Mouse (Mus musculus) MEL (cell line): ENCODE data around the gene Cdc42bpa. TPM values are rescaled to one million over a fixed set of nuclear protein-coding genes. Genes with fewer than 3 reads are reported as not detected.

Source experiments
- DNase-seq: peaks from one replicate; pipeline ENCODE4 v3.0.0; 2011; ENCODE audit warnings: low read depth, low spot score
- H3K27ac ChIP-seq: 2 replicates; pipeline ENCODE4 v1.5.1; 2012; ENCODE audit warnings: low read depth, mild to moderate bottlenecking, control low read depth, low read length, moderate library complexity; ENCODE audit not compliant: control insufficient read depth
- H3K27me3 ChIP-seq, 2 experiments: fragments of 150-350 bp in 1 of 2; sonication (generic) in 1 of 2; 2 replicates each; pipeline ENCODE4 v1.6.1; 2012; ENCODE audit warnings: low read length in 2 of 2, mild to moderate bottlenecking in 2 of 2, improper control_type of control experiment in 1 of 2, moderate library complexity in 1 of 2; ENCODE audit not compliant: insufficient read depth in 2 of 2, control insufficient read depth in 1 of 2
- H3K36me3 ChIP-seq, 2 experiments: 2 replicates each; pipeline ENCODE4 v1.6.1; 2012 to 2014; ENCODE audit warnings: low read length in 2 of 2, improper control_type of control experiment in 1 of 2, inconsistent platforms in 1 of 2, mild to moderate bottlenecking in 1 of 2; ENCODE audit not compliant: insufficient read depth in 2 of 2, control insufficient read depth in 1 of 2
- H3K4me1 ChIP-seq, 2 experiments: fragments of 150-350 bp in 1 of 2; sonication (generic) in 1 of 2; 2 replicates each; pipeline ENCODE4 v1.6.1; 2012; ENCODE audit warnings: low read length in 2 of 2, improper control_type of control experiment in 1 of 2, mild to moderate bottlenecking in 1 of 2; ENCODE audit not compliant: insufficient read depth in 2 of 2, control insufficient read depth in 1 of 2
- H3K4me3 ChIP-seq, 2 experiments: fragments of 150-350 bp in 1 of 2; sonication (generic) in 1 of 2; 2 replicates each; pipeline ENCODE4 v1.5.1; 2012; ENCODE audit warnings: low read depth in 2 of 2, low read length in 2 of 2, mild to moderate bottlenecking in 2 of 2, moderate library complexity in 2 of 2, control low read depth in 1 of 2, improper control_type of control experiment in 1 of 2; ENCODE audit not compliant: control insufficient read depth in 1 of 2, insufficient read depth in 1 of 2
- H3K79me2 ChIP-seq: 2 replicates; pipeline ENCODE4 v1.6.1; 2012; ENCODE audit warnings: mild to moderate bottlenecking, low read length, moderate library complexity; ENCODE audit not compliant: control insufficient read depth, poor library complexity, insufficient read depth
- H3K9ac ChIP-seq: 2 replicates; pipeline ENCODE4 v1.6.1; 2012; ENCODE audit warnings: low read depth, mild to moderate bottlenecking, control low read depth, low read length, moderate library complexity; ENCODE audit not compliant: control insufficient read depth, poor library complexity, severe bottlenecking
- H3K9me3 ChIP-seq: fragments of 150-350 bp; sonication (generic); replicated peaks from 2 replicates; pipeline ENCODE4 v1.6.1; 2012; ENCODE audit warnings: mild to moderate bottlenecking, low read length, improper control_type of control experiment, moderate library complexity; ENCODE audit not compliant: insufficient read depth
- CHD2 ChIP-seq: IDR thresholded peaks from 2 replicates; pipeline ENCODE4 v1.6.1; 2011; ENCODE audit warnings: low read length, improper control_type of control experiment
- CTCF ChIP-seq, 3 experiments: IDR thresholded peaks in 2 of 3; conservative IDR thresholded peaks in 1 of 3; 2 replicates each; pipeline ENCODE4 v1.5.1; 2011 to 2012; ENCODE audit warnings: low read length in 3 of 3, low read depth in 2 of 3, mild to moderate bottlenecking in 2 of 3, improper control_type of control experiment in 1 of 3, inconsistent platforms in 1 of 3, mixed read lengths in 1 of 3, moderate library complexity in 1 of 3; ENCODE audit not compliant: control insufficient read depth in 1 of 3, insufficient read depth in 1 of 3, poor library complexity in 1 of 3, severe bottlenecking in 1 of 3
- EP300 ChIP-seq, 2 experiments: IDR thresholded peaks; 2 replicates each; pipeline ENCODE4 v1.6.1; 2011; ENCODE audit warnings: improper control_type of control experiment in 2 of 2, low read length in 2 of 2, low read depth in 1 of 2, mild to moderate bottlenecking in 1 of 2
- GATA1 ChIP-seq: IDR thresholded peaks from 2 replicates; pipeline ENCODE4 v1.6.1; 2011; ENCODE audit warnings: low read depth, low read length, improper control_type of control experiment
- HCFC1 ChIP-seq: IDR thresholded peaks from 2 replicates; pipeline ENCODE4 v1.6.1; 2012; ENCODE audit warnings: low read depth, mild to moderate bottlenecking, inconsistent platforms, low read length, improper control_type of control experiment, moderate library complexity
- KAT2A ChIP-seq: conservative IDR thresholded peaks from 2 replicates; pipeline ENCODE4 v1.6.1; 2012; ENCODE audit warnings: low read depth, low read length, improper control_type of control experiment, inconsistent platforms
- MAFK ChIP-seq: IDR thresholded peaks from 2 replicates; pipeline ENCODE4 v1.6.1; 2011; ENCODE audit warnings: low read depth, mild to moderate bottlenecking, low read length, improper control_type of control experiment, borderline replicate concordance
- MAX ChIP-seq: IDR thresholded peaks from 2 replicates; pipeline ENCODE4 v1.6.1; 2011; ENCODE audit warnings: low read length, improper control_type of control experiment
- MAZ ChIP-seq: IDR thresholded peaks from 2 replicates; pipeline ENCODE4 v1.6.1; 2012; ENCODE audit warnings: low read depth, mild to moderate bottlenecking, inconsistent platforms, low read length, improper control_type of control experiment
- MXI1 ChIP-seq: IDR thresholded peaks from 2 replicates; pipeline ENCODE4 v1.6.1; 2011; ENCODE audit warnings: mild to moderate bottlenecking, low read depth, low read length, improper control_type of control experiment
- MYB ChIP-seq: IDR thresholded peaks from 2 replicates; pipeline ENCODE4 v1.6.1; 2011; ENCODE audit warnings: mild to moderate bottlenecking, low read depth, low read length, improper control_type of control experiment
- MYC ChIP-seq: IDR thresholded peaks from 2 replicates; pipeline ENCODE4 v1.6.1; 2011; ENCODE audit warnings: low read depth, mild to moderate bottlenecking, low read length, improper control_type of control experiment, moderate library complexity
- NELFE ChIP-seq: IDR thresholded peaks from 2 replicates; pipeline ENCODE4 v1.6.1; 2011; ENCODE audit warnings: low read depth, low read length, improper control_type of control experiment
- NRF1 ChIP-seq: IDR thresholded peaks from 2 replicates; pipeline ENCODE4 v1.6.1; 2014; ENCODE audit warnings: low read depth, mild to moderate bottlenecking, inconsistent platforms, low read length, improper control_type of control experiment, moderate library complexity; ENCODE audit not compliant: poor library complexity, insufficient read depth, severe bottlenecking
- POLR2A ChIP-seq, 2 experiments: IDR thresholded peaks; 2 replicates each; pipeline ENCODE4 v1.6.1; 2011 to 2012; ENCODE audit warnings: low read length in 2 of 2, mild to moderate bottlenecking in 2 of 2, control low read depth in 1 of 2, improper control_type of control experiment in 1 of 2, low read depth in 1 of 2, moderate library complexity in 1 of 2; ENCODE audit not compliant: control insufficient read depth in 1 of 2, insufficient read depth in 1 of 2, poor library complexity in 1 of 2
- POLR2AphosphoS5 ChIP-seq: IDR thresholded peaks from 2 replicates; pipeline ENCODE4 v1.6.1; 2012; ENCODE audit warnings: low read depth, borderline replicate concordance, mild to moderate bottlenecking, inconsistent platforms, low read length, moderate library complexity, mixed read lengths
- RCOR1 ChIP-seq: IDR thresholded peaks from 2 replicates; pipeline ENCODE4 v1.6.1; 2012; ENCODE audit warnings: low read depth, mild to moderate bottlenecking, inconsistent platforms, low read length, improper control_type of control experiment
- SIN3A ChIP-seq: IDR thresholded peaks from 2 replicates; pipeline ENCODE4 v1.6.1; 2012; ENCODE audit warnings: low read length, improper control_type of control experiment, inconsistent platforms
- SMC3 ChIP-seq: IDR thresholded peaks from 2 replicates; pipeline ENCODE4 v1.6.1; 2011; ENCODE audit warnings: low read depth, low read length, improper control_type of control experiment
- TCF12 ChIP-seq: IDR thresholded peaks from 2 replicates; pipeline ENCODE4 v1.6.1; 2014; ENCODE audit warnings: low read depth, mild to moderate bottlenecking, inconsistent platforms, low read length, improper control_type of control experiment, moderate library complexity
- USF1 ChIP-seq: IDR thresholded peaks from 2 replicates; pipeline ENCODE4 v1.6.1; 2014; ENCODE audit warnings: low read depth, mild to moderate bottlenecking, inconsistent platforms, low read length, improper control_type of control experiment, moderate library complexity
- USF2 ChIP-seq, 2 experiments: IDR thresholded peaks; 2 replicates each; pipeline ENCODE4 v1.6.1; 2011 to 2012; ENCODE audit warnings: improper control_type of control experiment in 2 of 2, low read length in 2 of 2, borderline replicate concordance in 1 of 2, inconsistent platforms in 1 of 2, low read depth in 1 of 2, mild to moderate bottlenecking in 1 of 2; ENCODE audit not compliant: insufficient read depth in 1 of 2
- ZMIZ1 ChIP-seq: IDR thresholded peaks from 2 replicates; pipeline ENCODE4 v1.6.1; 2012; ENCODE audit warnings: low read depth, mild to moderate bottlenecking, inconsistent platforms, low read length, improper control_type of control experiment, moderate library complexity
- ZNF384 ChIP-seq: IDR thresholded peaks from 2 replicates; pipeline ENCODE4 v1.6.1; 2012; ENCODE audit warnings: low read depth, mild to moderate bottlenecking, inconsistent platforms, low read length, improper control_type of control experiment
- polyA plus RNA-seq, 2 experiments: library from polyadenylated mRNA; stranded (reverse) in 1 of 2; unstranded in 1 of 2; fragments of >175 nt in 1 of 2; fragments of >200 nt in 1 of 2; gene quantifications; 2 replicates each; pipeline versions ENCODE4 v1.2.1 to v1.2.4; 2012; ENCODE audit warnings: low replicate concordance in 2 of 2, low read depth in 1 of 2; ENCODE audit not compliant: insufficient read length in 2 of 2, insufficient read depth in 1 of 2, missing spikeins in 1 of 2
- total RNA-seq: library from RNA; depleted of rRNA; stranded (reverse); fragments of 300-350 nt; gene quantifications from 2 replicates; pipeline ENCODE4 v1.2.3, GENCODE M21; 2012

Gene Cdc42bpa
- total and polyA plus RNA-seq, 3 experiments = 7.7 to 14.6 TPM; not detected in 1

GRCm38 (mm10) chr1:180195703-180196381 is 235.6 kb downstream of the Cdc42bpa start:
- Histone ChIP-seq H3K27ac (no peak overlapping the region; the same call in 1 of the 2 replicates), H3K9ac (peak overlapping the region; percentile 54), H3K9me3 (no peaks in the 10 kb centered on the region), H3K4me1 (0 out of 4 replicates have a peak, but pooled peaks cover 0 to 5% of the 10 kb centered on the region in 2 experiments), H3K36me3 (peaks cover 0 to 6% of the 10 kb centered on the region in 2 experiments; a peak in 1 of 4 replicates), H3K79me2 (no peaks in the 10 kb centered on the region), H3K27me3 (peaks cover 3 to 5% of the 10 kb centered on the region in 2 experiments), H3K4me3 (peak overlapping the region; percentile 67 to 75)
- peak; percentile 78 for TF ChIP-seq MYC
- no peak for TF ChIP-seq MYB
- TF ChIP-seq USF2 (IDR thresholded peaks at IDR 0.05; ENCODE audit: borderline replicate concordance in 1 of 2, insufficient read depth in 1 of 2, low read depth in 1 of 2, low read length in 2 of 2) = 0 out of 4 replicates have a peak, but pooled peaks of 1 of the 2 experiments have one; percentile 3
- TF ChIP-seq ZMIZ1 = no peak
- peak; percentile 74 for TF ChIP-seq NRF1
- peak; percentile 97 for TF ChIP-seq MAX
- TF ChIP-seq USF1 = peak; percentile 81
- TF ChIP-seq SIN3A = peak; percentile 98
- peak; percentile 63 for TF ChIP-seq ZNF384
- no peak for TF ChIP-seq RCOR1
- TF ChIP-seq POLR2A (IDR thresholded peaks at IDR 0.05; ENCODE audit: control insufficient read depth in 1 of 2, insufficient read depth in 1 of 2, low read depth in 1 of 2, low read length in 2 of 2, poor library complexity in 1 of 2) = peak; percentile 34 to 53; a peak in 1 of 4 replicates
- TF ChIP-seq KAT2A = no peak
- peak; percentile 70 for TF ChIP-seq CHD2
- TF ChIP-seq HCFC1 = peak; percentile 51; the same call in 1 of the 2 replicates
- TF ChIP-seq GATA1 = no peak; the same call in 1 of the 2 replicates
- no peak; the same call in 1 of the 2 replicates for TF ChIP-seq SMC3
- TF ChIP-seq CTCF (IDR thresholded peaks at IDR 0.05 in 2 of 3, conservative IDR thresholded peaks at IDR 0.05 in 1 of 3; ENCODE audit: control insufficient read depth in 1 of 3, insufficient read depth in 1 of 3, low read depth in 2 of 3, low read length in 3 of 3, poor library complexity in 1 of 3, severe bottlenecking in 1 of 3) = no peak
- no peak for TF ChIP-seq EP300 (IDR thresholded peaks at IDR 0.05; ENCODE audit: low read depth in 1 of 2, low read length in 2 of 2)
- no peak for TF ChIP-seq NELFE
- TF ChIP-seq MAZ = no peak
- TF ChIP-seq MXI1 = peak; percentile 97
- no peak for TF ChIP-seq POLR2AphosphoS5
- TF ChIP-seq MAFK = no peak
- no peak for TF ChIP-seq TCF12
- peak; percentile 99 for DNase-seq
